Mouse (Mus musculus) ZHBTc4 (cell line): ENCODE results near the gene Arfrp1.

Source experiments
- DNase-seq: peaks from one replicate; pipeline ENCODE4 v3.0.0-alpha.2; 2011; ENCODE audit warnings: low read depth, low spot score

Arfrp1 gene

DNA sequence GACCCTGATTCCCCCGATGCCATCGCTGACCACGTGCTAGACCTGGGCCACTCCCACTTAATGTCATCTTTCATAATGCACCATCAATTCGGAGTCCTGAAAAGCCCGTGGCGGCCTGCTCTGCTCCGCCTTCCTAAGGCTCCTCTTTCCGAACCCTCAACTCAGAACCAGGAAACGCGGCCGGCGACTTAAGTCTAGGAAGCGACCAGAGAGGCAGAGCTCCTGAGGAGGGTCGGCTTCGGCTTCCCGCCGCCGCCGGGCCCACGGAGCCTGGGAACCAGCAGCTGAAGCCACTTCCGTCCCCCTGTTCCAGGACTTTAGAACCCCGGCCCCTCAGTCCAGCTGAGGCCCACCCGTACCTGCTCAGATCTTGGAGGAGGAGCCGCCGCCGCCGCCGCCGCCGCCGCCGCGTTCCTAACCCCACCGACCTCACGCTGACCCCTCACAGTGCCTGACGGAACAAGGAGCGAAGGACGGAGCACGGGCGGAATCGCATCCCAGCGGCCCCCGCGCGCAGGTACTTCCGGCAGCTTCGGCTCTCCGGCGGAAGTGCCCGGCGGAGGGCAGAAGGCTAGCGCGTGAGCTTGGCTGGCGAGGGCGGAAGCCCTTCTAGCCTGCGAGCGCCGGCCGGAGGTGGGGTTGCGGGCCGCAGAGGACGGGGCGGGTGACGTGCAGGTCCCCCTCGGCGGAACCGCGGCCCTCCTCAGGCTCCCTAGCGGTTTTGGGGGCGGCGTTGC is at the start of gene Arfrp1, which contains the start of gene Zgpat:
TSS of gene Arfrp1 (minus strand) at position 545 of the 737 bp plus-strand sequence.
TSS of gene Zgpat (plus strand) at position 69 of the 737 bp plus-strand sequence.
- peak; percentile 95 for DNase-seq

DNA sequence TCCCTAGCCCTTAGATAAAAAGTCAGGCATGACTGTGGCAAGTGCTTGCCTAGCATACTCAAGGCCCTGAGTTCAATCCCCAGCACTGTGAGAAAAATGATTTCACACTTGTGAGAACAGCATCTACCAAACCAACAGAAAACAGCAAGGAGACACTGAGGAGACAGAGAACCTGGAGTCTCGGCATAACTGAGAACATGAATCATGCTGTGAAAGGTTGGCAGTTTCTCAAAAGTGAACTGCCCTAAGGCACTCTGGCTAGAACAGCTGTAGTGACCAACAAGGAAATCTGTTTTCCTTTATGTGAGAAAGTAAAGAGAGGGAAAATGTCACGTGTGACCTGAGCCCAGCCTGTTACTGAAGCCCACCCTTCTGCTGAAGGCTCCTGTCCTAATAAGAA is 47.9 kb upstream of the Arfrp1 start:
- no peak for DNase-seq

DNA sequence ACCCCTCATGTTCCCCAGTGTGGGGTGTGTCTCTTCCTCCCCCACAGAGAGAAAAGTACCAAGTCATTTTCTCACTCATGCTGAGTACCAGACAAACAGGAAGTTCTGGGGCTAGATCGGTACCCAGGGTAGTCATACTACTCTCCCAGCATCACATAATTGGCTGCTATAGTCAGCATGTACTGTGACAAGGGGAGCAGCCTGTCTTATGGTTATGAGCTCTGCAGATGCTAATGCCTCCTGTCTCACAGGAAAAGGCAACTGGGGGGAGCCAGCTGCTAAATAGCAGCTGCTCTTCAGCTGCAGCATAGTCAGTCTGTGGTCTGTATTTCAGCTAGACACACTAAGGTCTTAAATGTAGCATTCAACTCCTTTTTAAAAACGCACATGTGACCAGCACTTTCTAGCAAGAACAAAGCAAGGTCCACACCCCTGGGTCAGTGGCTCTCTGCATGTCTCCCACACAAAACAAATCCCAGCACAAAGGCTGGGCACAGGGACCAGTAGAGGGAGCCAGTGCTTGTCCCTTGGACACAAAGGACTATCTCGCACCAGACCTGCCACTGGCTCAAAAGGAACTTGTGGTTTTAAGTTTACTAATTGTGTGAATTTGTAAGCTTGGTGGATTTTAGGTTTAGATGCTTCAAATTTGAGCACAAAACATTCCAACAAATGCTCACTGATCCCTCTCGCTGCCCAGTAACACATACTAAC is 45.7 kb upstream of the Arfrp1 start:
- peak; percentile 64 for DNase-seq

DNA sequence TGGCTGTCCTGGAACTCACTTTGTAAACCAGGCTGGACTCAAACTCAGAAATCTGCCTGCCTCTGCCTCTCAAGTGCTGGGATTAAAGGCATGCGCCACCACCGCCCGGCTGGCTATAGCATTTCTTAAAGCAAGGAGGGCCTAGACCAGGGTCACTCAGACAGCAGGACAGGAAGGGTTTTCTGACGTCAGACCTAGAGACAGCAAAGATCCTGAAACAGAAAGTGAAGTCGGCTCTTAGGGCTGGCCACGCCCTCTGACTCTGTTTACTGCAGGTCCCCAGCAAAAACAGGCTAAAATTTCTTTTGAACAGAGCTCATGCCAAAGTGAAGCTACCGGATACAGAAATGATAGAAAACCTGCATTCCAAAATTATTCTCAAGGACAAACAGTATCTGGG is 44.4 kb upstream of the Arfrp1 start:
- no peak for DNase-seq

DNA sequence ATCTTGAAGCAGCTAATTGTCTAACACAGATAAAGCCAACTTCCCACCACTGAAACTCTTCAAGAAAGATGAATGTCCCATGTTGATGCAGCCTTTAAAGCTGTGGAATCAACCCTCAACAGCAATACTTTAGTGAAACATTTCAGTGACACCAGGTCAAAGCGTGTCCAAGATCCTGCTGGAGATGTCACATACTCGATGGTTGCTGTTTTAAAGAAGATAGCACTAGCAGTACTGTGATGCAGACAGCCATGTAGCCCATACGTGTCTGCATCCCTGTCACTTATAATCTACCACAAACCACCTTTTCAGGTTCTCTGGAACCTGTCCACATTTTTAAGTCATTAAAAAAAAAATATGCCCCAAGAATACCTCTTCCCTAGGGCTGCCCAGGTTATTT is 38.5 kb upstream of the Arfrp1 start:
- no peak for DNase-seq

DNA sequence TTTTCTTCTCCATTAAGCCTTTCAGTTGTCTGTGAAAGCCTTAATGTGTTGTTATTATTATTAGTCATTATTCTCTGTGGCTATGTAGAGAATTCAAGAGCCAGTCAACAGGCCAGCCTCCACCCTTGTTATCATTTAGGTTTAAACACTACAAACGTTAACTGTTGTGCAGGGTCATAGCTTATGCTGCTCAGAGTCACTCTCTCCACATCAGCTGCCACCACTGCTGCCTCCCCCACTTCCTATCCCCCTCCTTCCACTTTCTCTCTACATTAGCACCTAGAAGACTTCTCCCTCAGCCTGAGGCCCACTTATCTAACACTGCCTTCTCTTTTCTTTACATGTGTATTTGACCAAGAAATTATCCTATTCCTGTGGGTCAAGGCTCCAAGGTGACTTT is 36.3 kb upstream of the Arfrp1 start:
- DNase-seq = no peak

DNA sequence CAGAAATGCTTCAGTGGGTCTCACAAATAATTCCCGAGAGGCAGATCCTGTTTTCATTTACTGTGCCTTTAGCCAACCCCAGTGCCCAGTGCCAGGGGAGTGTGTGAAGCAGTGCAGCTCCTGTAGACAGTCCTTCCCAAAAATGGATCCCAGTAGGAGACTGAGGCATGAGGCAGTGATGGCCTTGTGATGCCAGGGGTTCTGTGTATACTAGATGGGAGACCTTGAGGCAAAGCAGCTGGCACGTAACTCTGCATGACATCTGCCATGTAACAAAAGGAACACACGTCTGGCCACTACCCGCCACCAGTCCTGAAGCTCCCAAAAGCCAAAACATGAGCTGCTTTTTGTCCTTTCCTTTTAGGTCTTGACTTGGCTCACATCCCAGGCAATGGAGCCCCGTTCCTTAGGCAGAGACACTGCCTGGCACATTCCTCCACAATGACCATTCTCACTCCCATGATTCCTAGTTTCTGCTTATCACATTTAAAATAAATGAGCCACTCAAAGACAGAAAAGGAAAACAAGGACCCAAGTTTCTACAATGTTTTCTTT is 32.1 kb upstream of the Arfrp1 start:
- no peak for DNase-seq

DNA sequence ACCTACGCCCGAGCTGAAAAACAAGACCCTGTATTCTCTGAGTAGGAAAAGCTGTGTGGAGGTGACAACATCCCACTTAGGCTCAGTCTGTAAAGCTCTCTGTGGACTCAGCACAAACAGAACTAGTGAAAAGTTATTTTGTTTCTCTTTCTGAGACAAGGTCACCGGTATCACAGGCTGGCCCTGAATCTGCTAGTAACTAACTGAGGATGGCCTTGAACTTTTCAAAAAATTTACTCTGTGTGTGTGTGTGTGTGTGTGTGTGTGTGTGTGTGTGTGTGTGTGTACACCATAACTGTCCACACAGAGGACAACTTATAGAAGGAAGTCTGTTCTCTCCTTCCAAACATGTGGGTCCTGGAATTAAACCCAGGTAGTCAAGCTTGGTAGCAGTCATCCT is 28.9 kb upstream of the Arfrp1 start:
- no peak for DNase-seq

DNA sequence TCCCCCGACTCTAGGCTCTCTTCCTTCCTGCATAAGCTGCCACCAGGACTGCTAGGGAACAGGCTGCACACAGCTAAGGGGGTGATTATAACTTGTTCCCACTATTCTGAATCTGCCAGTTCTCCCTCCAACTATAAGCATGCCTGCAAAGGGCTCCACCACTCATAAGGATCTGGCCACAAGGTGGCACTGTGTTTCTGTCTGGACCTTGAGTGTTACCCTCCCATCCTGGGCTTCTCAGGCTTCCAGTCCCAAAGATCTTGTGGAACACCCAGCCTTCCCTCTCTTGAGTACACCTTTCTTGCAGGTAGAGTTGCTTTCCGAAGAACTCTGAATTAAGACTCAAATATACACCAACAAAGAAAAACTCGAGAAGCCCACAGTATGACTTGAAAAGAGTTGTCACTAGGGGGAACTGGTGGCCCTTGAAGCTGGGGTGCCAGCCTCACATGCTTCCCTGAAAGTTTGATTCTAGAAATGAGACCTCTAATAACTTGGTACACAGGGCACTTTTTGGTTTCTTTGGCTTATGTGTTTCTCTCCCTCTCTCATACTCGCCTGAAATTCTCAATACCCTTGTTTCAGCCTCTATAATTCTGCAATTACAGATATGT is 27.5 kb upstream of the Arfrp1 start:
- peak; percentile 87 for DNase-seq

DNA sequence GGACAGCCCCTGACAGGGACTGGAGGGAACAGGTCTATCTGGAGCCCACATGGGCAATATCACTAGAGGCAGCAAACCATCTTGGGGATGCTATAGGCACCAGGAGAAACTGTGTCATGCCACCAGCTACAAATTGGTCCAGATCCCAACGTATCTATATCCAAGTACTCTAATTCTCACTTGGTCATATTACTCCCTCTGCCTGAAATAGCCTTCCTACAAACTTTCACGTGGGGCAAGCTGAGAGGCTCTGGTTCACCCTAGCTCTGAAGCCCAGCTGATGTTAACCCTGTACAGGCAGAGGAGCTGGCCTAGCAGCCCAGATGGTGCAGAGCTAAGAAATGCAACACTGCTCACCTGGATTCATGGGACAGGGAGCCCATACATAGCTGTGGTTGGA is 26.3 kb upstream of the Arfrp1 start:
- DNase-seq = no peak

DNA sequence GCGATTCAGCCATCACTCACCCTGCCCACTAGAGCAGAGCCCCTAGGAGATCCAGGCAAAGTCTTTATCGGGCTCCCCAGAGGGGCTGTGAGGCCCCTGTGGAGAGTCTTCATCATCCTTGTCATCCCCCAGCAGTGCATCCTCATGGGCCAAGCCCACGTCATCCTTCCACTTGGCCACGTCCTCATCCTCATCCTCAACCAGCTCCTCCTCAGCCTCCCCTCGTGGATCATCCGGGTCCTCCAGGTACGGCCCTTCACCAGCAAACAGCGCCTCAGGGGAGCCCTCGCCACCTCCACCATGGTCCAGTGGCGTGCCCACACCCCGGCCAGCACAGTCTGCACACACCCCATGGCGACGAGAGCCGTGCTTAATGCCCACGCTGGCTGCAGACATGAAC is 25.8 kb upstream of the Arfrp1 start:
- DNase-seq = no peak

DNA sequence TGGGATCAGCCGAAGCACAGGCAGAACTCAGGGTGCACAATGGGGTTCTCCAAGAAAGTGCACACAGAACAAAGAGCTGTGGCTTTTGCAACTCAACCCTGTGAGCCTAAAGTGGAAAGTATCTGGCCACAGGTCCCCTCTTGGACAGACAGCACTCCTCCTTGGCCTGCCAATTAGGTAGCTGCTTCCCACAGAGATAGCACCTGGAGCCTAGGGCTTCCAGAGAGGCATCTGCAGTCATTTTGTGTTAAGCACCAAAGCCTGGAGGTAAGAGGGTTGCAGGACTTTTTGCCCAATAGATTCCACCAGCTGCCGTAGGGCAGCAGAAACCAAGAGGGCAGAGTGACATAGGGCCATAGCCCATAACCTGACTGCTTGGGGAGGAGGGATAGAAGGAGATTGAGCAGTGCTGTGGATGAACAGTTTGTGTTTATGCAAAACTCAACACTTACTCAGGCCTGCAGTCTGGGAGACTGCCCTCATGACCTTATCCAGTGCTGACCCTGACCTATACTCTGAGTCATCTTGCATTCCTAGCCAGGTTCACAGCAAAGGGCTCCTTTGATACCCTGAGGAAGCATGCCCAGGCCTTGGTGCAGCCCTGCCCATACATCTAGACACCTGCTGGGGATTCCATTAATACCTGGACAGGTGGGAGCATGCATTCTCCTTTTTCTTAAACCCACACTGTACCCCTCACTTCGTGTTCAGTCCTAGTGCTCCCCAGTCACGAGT is 25.1 kb upstream of the Arfrp1 start:
- no peak for DNase-seq

DNA sequence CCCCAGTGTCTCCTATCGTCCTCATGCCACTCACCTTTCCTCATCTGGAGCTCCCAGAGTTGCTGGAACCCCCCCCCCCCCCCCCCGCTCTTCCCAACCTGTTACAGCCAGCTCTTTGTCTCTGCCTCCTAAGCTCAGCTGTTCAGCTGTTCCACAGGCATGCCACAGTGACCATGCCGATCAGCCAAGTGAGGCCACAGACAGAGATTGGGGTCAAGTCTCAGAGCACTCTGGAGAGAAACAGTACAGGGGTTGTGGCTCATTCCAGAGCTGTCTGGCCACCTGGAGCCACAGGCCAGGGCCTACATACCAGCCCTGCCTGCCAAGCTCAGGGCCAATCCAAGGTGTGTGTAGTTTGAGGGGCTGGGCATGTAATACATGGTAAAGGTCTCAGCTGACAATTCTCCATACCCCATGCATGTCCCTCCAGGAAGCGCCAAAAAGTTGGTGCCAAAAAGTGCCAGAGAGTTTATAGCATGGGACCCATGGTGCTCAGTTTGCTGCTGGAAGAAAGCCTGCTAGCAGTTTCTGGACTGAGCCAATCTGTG is 21.5 kb upstream of the Arfrp1 start:
- no peak for DNase-seq

DNA sequence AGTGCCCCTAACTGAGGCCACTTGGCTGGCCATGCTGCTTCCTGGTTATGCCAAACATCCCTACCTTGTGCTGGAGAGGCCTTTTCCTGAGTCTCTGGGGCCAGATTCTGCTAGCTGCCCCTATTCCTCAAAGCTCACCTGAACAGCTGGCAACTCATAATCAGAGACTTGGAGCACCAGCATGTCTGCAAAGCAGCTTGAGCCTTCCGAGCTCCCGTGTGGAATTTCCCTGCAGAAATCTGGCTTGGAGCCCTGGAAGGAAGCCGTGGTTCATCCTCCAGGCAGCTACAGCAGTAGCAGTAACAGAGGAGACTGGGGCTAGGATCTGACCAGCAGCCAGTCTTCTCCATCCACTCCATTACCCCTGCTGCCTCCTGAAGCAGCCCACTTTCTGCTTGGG is 20.7 kb upstream of the Arfrp1 start:
- DNase-seq = no peak

DNA sequence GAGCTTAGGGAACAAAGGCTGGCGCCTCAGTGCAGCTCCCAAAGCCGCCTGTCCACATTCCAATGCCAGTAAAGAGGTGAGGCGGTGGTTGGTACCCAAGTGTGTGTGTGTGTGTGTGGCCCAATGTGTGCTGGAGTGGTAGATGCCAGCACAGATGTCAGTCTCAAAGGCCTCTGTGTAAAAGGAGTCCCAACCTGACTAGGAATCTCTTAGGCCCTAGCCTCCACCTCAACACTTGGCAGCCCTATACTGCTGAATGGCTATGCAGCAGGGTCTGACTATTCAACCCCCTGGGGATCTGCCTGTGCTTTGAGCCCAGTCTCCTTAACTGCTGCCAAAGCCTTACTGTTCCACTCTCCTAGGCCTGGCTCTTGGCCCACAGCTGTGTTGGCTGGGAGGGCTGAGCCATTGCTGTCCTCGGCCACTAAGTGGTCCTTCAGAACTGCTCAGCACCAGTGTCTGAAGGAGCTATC is 19.8 kb upstream of the Arfrp1 start:
- no peak for DNase-seq

DNA sequence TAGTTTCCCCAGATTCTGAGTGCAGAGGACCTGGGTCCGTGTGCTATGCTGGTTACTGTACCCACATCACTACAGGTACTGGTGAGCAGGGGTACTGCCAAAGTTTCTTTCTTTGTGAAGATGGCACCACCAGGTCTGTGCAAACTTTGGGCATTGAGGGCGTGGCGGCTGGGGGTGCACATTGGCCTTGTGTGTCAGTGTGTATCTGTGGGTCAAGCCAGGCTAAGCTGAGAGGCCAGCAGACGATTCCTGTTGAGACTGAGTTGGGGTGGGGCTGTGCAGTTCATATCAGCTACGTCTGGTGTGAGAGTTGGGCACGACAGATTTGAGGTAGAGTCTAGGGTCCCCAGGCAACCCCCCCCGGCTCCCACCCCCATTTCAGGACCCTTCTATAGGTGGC is 19.3 kb upstream of the Arfrp1 start:
- DNase-seq = no peak

DNA sequence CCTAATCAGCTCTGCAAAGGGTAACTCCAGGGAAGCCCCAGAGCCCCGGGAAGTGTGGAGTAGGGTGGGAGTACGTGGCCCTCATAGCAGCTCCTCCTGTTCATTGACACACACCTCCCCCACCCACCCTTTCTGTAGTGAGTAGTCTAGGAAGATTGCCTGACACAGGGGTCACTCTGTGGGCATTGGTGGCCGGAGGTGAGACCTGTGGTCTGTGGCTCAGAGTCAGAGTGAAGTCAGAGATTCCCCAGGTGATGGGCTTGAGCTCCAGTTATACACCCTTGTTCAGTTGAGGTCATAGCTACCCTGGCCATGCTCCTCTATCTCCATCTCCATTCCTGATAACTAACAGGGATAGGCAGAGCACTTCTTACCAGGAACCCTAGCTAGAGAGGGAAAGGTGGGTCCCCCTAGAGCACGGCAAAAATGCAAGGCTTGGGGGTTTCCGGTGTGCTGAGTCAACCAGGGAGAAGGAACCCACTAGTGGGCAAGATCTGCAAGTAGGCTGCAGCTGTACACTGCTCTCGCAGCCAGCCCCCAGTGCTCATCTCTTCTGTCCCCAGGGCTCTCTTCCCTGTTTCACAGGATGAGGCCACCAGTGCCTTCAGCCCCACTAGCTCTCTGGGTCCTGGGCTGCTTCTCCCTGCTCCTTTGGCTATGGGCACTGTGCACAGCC is 16.6 kb upstream of the Arfrp1 start:
- DNase-seq = no peak

DNA sequence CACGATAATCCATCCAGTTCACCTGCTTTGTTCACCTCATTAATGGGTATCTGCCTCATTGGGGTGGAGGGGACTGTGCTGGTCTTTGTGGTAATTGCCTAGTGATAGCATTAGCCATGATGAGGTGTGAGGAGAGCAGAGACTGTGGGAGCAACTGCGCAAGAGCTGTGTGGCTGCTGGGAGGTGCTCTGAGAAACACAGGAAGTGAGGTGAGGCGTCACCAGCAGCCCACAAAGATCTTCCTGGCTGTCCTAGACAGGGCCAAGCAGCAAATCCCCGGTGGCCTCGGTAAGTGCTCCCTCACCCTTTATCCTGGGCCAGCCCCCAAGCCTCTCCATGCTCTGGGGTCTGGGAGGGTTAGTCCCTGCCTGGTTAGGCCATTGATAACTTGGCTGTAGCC is 15.9 kb upstream of the Arfrp1 start:
- no peak for DNase-seq

DNA sequence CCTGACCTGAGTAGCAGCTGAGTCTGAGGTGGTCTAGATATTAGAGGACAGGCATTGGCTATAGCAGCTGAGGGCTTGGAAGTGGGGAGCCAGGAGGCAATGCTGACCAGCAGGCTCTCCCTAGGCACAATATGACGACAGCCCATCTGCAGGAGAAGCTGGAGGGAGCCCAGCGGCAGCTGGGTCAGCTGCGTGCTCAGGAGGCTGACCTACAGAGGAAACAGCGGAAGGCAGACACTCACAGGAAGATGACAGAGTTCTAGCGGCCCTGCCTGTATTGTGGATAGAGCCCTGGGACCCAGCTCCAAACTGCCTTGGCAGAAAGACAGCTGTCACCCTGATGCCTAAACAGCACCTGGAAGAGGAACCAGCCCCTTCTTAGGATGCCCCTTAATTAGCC is 15.0 kb upstream of the Arfrp1 start:
- no peak for DNase-seq

DNA sequence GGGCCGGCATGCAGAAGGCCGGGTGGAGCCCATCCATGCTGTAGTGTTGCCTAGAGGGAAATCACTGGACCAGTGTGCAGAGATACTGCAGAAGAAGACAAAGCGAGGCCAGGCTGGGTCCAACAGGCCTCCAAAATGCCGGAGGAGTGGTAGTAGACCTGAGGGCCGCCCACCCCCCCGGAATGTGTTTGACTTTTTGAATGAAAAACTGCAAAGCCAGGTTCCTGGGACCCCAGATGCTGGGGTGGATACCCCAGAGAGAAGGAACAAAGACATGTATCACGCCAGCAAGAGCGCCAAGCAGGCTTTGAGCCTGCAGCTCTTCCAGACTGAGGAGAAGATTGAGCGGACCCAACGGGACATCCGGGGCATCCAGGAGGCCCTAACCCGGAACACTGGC is 14.6 kb upstream of the Arfrp1 start, which contains the start of gene Lime1:
TSS of gene Lime1 (plus strand) at position 301 of the 400 bp plus-strand sequence.
- no peak for DNase-seq

DNA sequence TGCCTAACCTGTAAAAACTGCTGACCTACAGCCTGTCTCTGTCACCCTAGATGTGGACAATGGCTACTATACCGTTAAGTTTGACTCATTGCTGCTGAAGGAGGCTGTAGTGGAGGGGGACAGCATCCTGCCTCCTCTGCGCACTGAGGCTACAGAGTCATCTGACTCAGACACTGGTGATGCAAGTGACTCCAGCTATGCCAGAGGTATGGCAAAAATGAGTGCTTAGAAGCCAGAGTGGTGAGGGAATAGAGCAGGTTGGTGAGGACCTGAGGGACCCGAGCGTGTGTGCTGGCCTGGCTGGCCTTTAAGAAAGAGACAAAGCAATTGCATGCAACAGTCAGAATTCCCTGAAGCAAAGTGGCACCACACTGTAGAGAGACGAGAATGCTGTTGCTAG is 13.5 kb upstream of the Arfrp1 start:
- DNase-seq = no peak
